Mouse (Mus musculus) megakaryocyte, embryonic 14.5 days (primary cell): Measurements from ENCODE around the gene Ripor2.

ENCODE experiments used
- FLI1 ChIP-seq: IDR thresholded peaks from 2 replicates; pipeline ENCODE4 v1.6.1; 2012; ENCODE audit warnings: low read length, inconsistent platforms, mixed read lengths
- GATA1 ChIP-seq: IDR thresholded peaks from 3 replicates; pipeline ENCODE4 v1.6.1; 2012; ENCODE audit warnings: mixed read lengths, low read length, inconsistent platforms, borderline replicate concordance

DNA sequence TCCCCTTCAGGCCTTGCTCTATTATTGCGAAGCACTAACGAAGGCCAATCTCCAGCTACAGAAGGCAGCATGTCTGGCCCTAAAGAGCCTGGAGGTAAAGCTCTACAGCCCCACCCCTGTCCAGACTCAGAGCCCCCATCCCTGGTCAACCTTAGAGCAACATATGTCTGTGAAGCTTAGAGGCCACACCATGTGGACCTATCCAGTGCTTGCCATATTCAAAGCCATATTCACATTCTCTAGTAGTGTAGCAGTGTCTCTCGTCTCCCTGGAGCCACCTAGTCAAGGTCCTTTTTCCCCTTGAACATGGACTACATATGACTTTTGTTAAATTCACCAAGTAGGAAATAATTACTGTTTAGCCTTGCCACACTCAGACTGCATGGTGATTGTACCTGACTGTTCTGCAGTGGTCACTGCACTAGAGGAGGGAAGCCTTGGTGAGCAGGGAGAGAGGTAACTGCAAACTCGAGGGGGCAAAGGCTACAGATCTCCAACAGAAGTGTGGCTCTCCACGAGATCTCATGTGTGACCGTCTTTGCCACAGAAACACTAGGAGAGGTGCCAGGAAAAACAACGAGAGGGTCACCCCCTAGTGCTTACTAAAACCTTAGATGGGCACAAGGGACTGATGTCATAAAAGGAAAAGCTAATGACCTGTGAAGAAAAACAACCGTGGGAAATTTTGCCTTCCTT, 141.9 kb downstream of the Ripor2 start:
- no peak for TF ChIP-seq GATA1
- no peak for TF ChIP-seq FLI1
